Mouse (Mus musculus): Measurements from ENCODE around the gene Actr1a. TPM values are rescaled to one million over a fixed set of nuclear protein-coding genes. Genes with fewer than 3 reads are reported as not detected.

The Actr1a gene
- total RNA-seq (2023), result 107 TPM

GRCm38 (mm10) chr19:46395109-46396009 is at the start of gene Actr1a:
Gene Actr1a, minus strand, starts transcription at chr19:46395748.

GRCm38 (mm10) chr19:46396686-46397435 is 1.3 kb upstream of the Actr1a start, which contains the start of gene Sufu:
Gene Sufu, plus strand, starts transcription at chr19:46396896.

GRCm38 (mm10) chr19:46350168-46350932 is 45.2 kb downstream of the Actr1a start, which contains the start of gene 2310034G01Rik:
Gene 2310034G01Rik, minus strand, starts transcription at chr19:46350302.

GRCm38 (mm10) chr19:46338331-46338936 is 57.1 kb downstream of the Actr1a start, which contains the start of gene Cuedc2:
Gene Cuedc2, minus strand, starts transcription at chr19:46338702.

GRCm38 (mm10) chr19:46328081-46329030 is 67.2 kb downstream of the Actr1a start, which contains the start of gene Fbxl15:
Gene Fbxl15, plus strand, starts transcription at chr19:46328184.

Other genes with a start within 250 kb of the Actr1a start
- gene Pitx3, start 247.4 kb downstream of the Actr1a start, total RNA-seq (2023), result not detected
- 97.0 TPM for gene Gbf1, start 243.2 kb downstream of the Actr1a start, total RNA-seq (2023)
- 98.9 TPM for gene Nfkb2, start 91.4 kb downstream of the Actr1a start, total RNA-seq (2023)
- 0.21 TPM for gene Psd, start 68.6 kb downstream of the Actr1a start, total RNA-seq (2023)
- gene Fbxl15, start 67.6 kb downstream of the Actr1a start, total RNA-seq (2023), result 4.1 TPM
- gene Cuedc2, start 57.0 kb downstream of the Actr1a start, total RNA-seq (2023), result 23.6 TPM
- 4.6 TPM for gene Mfsd13a, start 54.6 kb downstream of the Actr1a start, total RNA-seq (2023)
- gene 2310034G01Rik, start 45.4 kb downstream of the Actr1a start, total RNA-seq (2023), result not detected
- gene Sufu, start 1.1 kb upstream of the Actr1a start, total RNA-seq (2023), result 42.5 TPM
- 44.5 TPM for gene Trim8, start 106.0 kb upstream of the Actr1a start, total RNA-seq (2023)
- 8.0 TPM for gene Arl3, start 177.4 kb upstream of the Actr1a start, total RNA-seq (2023)
- 12.8 TPM for gene Sfxn2, start 177.6 kb upstream of the Actr1a start, total RNA-seq (2023)
- gene Wbp1l, start 203.3 kb upstream of the Actr1a start, total RNA-seq (2023), result 76.4 TPM